Mouse (Mus musculus): ENCODE measurements at regions not wholly inside any gene's neighbourhood (a gene's known extent, or its start where the extent isn't known, plus 50 kb on each side); places are given as distances from the start of the nearest gene placed in this dataset.

GRCm38 (mm10) chr5:41534598-41534997 is 173.4 kb downstream of the Rab28 start:
- Histone ChIP-seq H3K9ac (no peak overlapping the region), H3K27ac (ENCODE audit: low read depth) (no peak overlapping the region), H3K4me2 (no peak overlapping the region), H3K4me3 (ENCODE audit: low read depth, low read length) (no peak overlapping the region), H3K27me3 (ENCODE audit: insufficient read depth, low read length) (no peaks in the 10 kb centered on the region), H3K4me1 (ENCODE audit: insufficient read depth) (no peaks in the 10 kb centered on the region), H3K9me3 (ENCODE audit: low read depth, low read length) (no peaks in the 10 kb centered on the region), H3K36me3 (ENCODE audit: insufficient read depth) (no peaks in the 10 kb centered on the region)
- 55% methylated on average over 2 of the region's 2 CpGs for WGBS
- DNase-seq (peak; percentile 9), ATAC-seq (ENCODE audit: insufficient read depth) (peak; percentile 52; the same call in 1 of the 2 replicates)
- no peak for TF ChIP-seq CTCF (IDR thresholded peaks at IDR 0.05; ENCODE audit: low read depth)
